Mouse (Mus musculus) E14TG2a.4 (cell line): ENCODE data around the gene Abcd1.

Experiments used
- CTCF ChIP-seq: conservative IDR thresholded peaks from 2 replicates; pipeline ENCODE4 v1.5.1; 2014; ENCODE audit warnings: low read length
- NANOG ChIP-seq: IDR thresholded peaks from 2 replicates; pipeline ENCODE4 v1.6.1; 2014; ENCODE audit warnings: borderline replicate concordance, low read length, mixed read lengths

GRCm38 (mm10) chrX:73756334-73757140 is 40.1 kb downstream of the Abcd1 start, which contains the start of gene Plxnb3:
- TF ChIP-seq CTCF: no peak
- no peak for TF ChIP-seq NANOG
